Mouse (Mus musculus): ENCODE measurements around the gene Golm1. TPM values are rescaled to one million over a fixed set of nuclear protein-coding genes. Genes with fewer than 3 reads are reported as not detected.

The Golm1 gene
- total RNA-seq, 2 experiments from 2014 or later = 18.5 to 22.7 TPM

DNA sequence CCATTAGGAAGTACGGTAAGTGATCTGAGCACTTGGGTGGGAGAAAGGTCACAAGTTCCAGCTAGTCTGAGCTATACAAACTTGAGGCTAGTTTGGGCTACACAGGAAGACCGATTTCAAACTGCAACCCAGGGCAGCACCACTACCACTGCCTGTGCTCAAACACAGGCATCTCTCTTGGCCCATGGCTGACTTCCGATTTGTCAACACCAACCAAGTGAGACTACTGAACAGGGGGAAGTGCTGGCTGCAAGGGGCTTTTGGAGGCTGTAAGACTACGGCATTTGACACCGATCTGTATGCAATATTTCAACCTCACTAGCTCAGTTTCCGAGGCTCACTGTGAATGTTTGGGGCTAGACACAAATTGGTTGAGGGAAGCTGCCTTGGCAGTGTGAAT lies 28.1 kb downstream of the Golm1 start:
- no peak for DNase-seq (ENCODE audit: low spot score in 2 of 2)

DNA sequence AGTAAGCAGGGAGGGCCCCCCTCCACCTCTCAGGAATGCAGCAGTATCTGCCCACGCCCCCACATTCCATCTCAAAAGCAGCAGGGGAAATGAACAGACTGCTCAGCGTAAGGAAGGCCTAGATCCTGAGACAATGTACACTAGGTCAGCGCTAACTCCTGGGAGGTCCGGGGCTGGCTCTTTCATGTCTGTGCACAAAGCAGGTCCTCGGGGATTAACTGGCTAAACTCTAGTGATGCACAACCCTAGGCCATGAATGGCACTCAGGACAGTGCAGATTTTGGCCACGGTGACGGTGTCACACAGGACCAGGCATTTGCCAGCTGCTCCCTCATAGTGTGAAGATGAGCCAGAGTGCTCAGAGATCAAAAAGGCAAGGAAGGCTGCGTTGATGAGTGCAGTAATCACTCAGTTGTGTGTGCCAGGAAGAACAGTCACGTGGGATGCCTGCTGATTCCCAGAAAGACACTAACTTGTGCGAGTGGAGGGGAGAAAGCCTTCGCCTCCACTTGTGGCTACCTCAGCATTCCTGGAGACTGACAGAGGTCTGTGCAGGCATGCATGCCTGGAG lies 28.9 kb downstream of the Golm1 start:
- no peak for DNase-seq (ENCODE audit: low spot score in 2 of 2)

DNA sequence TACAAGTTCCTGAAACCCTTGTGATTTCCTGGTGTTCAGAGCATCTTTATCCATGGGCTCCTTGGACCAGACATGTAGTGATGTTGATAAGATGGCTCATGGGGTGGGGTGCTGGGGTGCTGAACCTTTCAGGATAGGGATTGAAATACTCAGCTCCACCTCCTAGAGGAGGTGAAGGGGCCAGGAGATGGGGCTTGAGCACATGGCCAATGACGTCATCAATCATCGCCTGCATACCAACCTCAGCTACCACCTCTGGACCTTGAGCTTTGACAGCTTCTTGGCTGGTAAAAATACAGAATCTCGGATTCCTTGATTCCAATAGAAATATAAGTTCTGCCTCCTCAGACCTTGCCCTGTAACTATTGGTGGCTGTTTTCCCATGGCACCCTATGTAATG lies 30.1 kb downstream of the Golm1 start:
- no peak for DNase-seq (ENCODE audit: low spot score in 2 of 2)

DNA sequence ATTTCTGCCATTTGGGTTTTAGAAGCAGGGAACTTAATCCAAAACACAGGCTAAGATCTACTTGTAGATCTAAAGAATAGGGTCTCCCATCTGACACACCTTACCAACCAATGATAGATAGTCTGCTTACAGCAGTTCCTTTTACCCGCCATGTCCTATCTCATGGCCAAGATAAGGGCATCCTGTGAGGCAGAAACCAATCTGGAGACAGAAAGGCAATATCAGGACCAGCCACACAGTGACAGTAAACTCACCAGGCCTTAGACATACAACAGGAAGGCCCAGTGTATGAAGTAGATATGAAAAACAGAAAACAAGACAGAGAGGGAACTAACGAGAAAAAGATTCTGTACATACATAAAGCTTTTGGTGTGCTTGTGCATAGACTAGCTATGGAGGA lies 32.8 kb downstream of the Golm1 start:
- no peak for DNase-seq (ENCODE audit: low spot score in 2 of 2)

DNA sequence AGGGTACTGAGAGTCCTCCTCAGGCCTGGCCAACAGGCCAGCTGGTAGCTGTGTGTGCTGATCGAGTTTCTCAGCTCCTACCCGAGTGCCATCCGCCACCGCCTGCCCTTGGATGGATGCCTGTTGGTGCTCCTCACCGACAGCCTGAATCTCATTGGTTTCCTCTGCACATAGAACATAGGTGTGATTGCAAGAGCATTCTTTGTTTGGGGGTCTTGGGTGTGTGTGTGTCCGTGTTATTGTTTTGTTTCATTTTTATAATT lies 35.5 kb downstream of the Golm1 start:
- no peak for DNase-seq (ENCODE audit: low spot score in 2 of 2)

DNA sequence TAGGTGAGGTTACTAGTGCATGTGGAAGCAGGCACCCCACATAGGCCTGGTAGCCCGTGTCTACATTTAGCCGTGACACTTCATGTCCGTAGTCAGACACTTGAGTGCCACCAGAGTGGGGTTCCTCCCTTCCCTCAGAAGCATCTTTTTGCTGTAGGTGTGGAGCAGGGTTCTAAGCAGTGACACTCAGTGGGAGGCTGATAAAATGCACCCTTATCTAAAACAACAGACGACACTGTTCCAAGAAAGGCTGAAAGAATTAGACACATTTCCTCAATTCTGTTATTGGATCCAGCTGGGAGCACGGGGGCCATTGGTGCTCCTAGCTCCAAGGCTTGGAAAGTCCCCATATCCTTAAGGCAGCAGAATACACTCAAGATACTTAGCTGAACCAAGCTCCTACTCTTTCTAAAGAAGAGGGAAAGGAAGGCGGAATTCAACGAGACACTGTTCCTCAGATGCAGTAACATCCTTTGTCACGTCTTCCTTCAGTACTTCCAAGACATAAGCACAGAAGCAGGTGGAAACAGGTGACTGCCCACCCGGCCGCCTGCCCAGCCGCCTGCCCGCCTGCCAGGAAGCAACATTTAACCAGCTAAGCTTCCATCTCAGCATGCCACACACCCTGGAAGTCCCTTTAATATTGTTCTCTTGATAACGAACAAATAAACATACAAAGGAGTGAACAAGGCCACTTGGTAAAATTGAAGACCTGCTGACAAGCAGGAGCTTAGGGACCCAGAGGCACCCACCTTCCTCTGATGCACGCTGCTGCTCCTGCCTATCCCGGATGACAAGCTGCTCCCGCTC lies 36.0 kb downstream of the Golm1 start:
- DNase-seq (ENCODE audit: low spot score in 2 of 2) = no peak

DNA sequence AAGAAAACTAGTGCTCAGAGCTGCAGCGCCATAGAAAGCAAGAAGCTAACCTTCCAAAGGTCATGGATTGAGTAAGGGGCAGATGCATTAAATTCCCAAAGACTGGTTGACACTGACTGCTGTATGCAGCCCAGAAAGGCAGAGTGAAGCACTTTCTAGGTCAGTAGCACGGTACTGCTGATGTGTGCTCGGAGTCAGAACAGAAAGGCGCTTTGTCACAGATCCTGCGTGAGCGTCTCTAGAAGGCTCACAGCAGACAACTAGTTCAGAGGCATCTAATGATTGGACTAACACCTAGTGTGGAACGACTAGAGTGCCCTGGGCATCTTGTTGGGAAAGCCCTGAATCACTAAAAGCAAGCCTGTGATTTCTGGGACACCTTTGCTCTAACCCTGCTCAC lies 37.8 kb downstream of the Golm1 start:
- no peak for DNase-seq (ENCODE audit: low spot score in 2 of 2)

DNA sequence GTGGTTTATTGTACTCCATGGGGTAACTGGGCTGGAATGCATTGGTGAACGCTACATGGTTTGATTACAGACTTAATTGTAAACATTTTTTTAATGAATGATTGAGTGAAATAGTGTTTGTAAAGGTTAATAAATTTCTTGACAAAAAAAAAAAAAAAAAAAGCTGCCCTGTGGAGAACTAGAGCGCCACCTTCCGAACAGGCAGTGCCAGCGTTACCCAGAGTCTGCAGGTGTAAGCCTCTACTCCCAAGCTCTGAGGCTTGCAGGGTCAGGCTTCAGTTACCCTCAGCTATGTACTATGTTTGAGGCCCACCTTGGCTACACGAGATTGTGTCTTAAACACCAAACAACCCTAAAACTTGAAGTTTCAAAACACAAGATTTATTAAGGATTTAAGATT lies 41.0 kb downstream of the Golm1 start:
- DNase-seq (ENCODE audit: low spot score in 2 of 2) = no peak

DNA sequence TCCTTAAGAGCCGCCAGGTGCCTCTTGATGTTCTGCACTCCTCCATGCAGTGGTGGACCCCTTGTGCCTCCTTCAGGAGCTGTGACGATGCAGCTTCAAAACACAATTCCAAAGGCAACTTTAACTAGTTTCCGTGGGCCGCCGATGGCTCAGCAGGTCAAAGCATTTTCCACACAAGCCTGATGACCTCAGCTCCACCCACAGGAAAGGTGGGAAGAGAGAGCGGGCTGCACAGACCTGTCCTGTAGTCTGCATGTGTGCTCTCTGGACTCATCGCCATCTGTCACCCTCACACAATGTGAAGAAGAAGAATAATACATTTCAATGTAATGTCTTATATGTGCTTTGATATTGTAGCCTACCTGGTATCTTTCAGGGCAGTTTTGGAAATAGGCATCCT lies 48.9 kb downstream of the Golm1 start:
- DNase-seq (ENCODE audit: low spot score in 2 of 2) = no peak

DNA sequence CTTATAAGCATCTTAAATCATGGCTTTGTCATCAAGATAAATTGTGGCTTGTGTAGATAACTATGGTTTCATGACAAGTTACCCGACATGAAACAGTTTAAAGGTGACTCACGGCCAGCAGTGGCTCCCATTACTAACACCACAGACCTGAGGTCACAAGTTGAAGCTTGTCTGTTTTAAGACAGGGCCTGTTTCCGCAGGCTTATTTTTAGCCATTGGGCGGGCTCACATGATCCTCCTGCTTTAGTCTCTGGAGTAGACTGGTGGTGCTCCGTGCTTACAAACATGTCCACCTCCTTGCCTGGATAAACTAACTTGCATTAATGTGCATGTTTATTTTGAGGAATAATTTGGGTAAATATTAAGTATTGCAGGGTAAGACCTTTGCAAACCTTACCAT lies 50.7 kb downstream of the Golm1 start:
- DNase-seq (ENCODE audit: low spot score in 2 of 2) = no peak

DNA sequence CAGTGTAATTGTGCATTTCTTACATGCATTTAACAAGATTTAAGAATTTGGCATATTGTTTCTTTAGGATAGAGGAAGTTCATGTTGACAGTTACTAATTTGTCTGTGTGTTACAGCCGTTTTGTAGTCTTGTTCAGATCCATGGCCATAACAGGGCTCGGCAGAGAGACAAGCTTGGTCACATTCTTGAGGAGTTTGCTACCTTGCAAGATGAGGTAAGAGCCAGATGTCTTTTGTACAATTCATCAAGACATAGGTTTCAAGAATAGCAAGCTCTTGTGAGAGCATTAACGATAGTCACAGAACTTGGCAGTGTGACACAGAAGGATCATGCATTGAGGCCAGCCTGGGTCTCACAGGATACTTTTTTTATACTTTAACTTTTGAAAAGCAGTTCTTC lies 51.2 kb downstream of the Golm1 start:
- no peak for DNase-seq (ENCODE audit: low spot score in 2 of 2)

DNA sequence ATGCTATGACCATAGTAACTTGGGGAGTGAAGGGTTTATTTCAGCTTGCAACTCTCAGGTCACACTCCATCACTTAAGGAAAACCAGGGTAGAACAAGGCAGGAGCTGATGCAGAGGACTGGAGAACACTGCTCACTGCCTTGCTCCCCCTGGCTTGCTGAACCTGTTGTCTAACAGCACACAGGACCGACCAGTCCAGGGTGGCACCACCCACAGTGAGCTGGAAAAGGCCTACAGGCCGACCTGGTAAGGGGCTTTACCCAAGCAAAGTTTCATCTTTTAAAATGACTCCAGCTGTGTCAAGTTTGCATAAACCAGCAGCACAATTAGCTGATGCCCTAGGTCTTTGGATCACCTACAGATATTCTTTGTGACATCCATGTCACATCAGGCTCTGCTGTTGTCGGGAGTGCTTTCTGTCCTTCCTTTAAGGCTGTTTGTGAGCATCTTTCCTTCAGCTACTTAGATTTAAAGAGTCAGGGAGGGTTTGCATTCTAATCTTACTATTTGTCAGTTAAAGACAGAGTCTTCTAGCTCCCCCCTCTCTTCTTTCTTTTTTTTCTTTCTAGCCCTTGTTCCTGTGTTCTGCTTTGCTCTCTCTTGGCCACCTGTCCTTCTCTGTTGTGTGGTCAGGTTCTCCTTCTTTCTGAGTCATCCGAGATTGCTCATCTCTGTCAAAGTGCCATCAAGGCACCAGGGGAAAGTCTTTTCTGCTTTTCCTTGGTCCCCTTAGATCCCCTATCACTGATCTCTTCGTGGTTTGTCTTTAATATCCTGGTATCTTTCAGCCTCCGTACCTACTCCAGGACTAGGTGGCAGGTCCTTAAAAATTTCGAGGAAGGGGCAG lies 53.7 kb downstream of the Golm1 start:
- no peak for DNase-seq (ENCODE audit: low spot score in 2 of 2)

DNA sequence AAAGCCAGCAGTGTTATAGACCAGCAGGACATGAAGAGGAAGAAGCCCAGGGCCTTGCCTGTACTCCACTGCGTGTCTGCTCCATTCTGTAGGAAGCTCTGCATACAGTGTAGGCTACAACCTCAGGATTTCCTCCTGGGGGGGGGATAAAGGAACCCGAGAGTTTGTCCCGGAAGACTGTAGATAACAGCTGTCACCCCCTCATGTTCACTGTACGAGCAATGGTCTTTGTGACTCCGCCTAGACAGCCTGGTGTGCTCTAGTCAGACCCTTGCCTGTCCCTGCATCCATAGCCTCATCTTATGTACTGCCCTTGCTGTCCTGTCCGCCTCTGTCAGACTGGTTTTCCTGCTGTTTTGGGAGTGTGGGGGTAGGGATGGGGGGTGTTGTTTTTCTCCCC lies 57.1 kb downstream of the Golm1 start:
- DNase-seq (ENCODE audit: low spot score in 2 of 2) = no peak

DNA sequence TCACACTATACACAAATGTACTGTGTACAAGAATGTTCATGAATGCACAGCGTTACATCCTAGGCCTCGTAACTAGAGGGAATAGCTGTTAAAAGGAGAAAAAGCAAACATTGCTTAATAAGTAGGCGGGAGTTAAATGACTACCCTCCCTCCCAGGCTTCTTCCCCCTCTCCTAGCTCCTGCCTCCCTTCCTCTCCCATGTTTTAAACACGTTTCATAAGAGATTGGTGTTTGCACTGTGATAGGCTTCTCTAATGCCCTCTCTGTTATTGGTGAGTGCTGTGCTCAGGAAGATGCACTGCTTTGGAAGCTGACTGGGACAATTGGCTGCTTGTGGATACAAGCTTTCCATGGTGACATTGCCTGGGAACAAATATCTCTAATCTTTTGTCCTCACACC lies 60.1 kb downstream of the Golm1 start:
- DNase-seq (ENCODE audit: low spot score in 2 of 2) = no peak

DNA sequence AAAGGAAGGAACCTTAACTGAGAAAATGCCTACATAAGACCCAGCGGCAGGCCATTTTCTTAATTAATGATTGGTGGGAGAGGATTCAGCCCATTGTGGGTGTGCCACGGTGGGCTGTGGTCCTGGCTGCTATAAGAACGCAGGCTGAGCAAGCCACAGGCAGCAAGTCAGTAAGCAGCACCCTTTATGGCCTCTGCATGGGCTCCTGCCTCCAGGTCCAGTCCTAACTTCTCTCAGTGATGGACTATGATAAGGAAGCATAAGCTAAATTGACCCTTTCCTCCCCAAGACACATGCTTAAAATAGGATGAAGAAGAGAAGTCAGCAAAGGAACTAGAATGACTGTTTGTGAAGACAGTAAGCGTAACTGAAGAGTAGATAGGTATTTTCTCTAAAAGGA lies 60.5 kb downstream of the Golm1 start:
- no peak for DNase-seq (ENCODE audit: low spot score in 2 of 2)

DNA sequence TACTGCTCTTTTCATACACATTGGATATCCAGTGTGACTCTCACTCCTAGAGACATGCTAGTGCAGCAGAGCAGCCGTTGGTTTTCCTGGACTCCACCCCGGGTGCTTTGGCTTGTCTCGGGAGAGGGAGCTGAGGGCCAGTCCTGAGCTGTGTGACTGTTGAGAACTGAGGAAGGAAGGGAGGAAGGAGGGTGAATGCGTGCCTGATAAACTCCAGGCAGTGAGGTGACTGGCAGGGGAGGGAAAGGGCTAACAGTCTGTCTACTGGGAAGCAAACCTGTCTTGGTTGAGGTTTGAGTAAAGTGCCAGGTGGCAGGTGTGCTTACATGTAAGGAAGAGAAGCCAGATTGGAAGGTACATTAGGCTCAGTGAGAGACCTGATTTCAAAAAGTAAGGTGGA lies 61.7 kb downstream of the Golm1 start:
- DNase-seq (ENCODE audit: low spot score in 2 of 2) = no peak

DNA sequence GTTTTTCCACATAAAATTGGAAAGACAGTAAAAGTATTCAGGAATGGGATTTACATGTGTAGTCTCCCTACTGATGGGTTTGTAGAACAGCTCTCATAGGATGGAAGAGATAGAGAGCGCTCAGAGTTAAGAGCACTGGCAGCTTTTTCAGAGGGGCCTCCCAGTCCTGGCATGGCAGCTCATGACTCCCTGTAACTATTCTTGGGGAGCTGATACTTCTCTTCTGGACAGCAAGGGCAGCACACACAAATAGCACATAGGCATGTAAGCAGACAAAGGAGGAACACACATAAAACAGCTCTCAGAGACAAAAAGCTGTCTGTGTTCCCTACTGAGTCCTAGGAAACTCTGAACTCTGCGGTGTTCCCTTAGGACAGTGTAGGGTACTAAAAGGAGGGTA lies 65.2 kb downstream of the Golm1 start:
- DNase-seq (ENCODE audit: low spot score in 2 of 2) = no peak

DNA sequence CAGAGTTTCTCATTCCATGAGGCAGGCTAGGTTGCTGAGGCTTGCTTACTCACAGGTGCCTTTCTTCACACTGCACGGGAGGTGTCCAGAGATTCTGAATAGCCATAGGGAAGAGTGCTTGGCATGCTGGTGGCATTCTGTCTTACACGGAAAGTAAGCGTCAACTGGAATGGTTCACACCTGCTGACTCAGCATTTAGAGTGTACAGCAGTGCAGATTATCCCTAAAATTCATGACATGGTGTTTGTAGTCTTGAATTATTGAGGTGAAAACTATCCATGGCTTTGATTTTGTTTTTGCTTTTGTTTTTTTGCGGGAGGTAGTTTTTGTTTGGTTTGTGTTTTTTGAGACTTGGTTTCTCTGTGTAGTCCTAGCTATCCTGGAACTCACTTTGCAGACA lies 65.7 kb downstream of the Golm1 start:
- no peak for DNase-seq (ENCODE audit: low spot score in 2 of 2)

DNA sequence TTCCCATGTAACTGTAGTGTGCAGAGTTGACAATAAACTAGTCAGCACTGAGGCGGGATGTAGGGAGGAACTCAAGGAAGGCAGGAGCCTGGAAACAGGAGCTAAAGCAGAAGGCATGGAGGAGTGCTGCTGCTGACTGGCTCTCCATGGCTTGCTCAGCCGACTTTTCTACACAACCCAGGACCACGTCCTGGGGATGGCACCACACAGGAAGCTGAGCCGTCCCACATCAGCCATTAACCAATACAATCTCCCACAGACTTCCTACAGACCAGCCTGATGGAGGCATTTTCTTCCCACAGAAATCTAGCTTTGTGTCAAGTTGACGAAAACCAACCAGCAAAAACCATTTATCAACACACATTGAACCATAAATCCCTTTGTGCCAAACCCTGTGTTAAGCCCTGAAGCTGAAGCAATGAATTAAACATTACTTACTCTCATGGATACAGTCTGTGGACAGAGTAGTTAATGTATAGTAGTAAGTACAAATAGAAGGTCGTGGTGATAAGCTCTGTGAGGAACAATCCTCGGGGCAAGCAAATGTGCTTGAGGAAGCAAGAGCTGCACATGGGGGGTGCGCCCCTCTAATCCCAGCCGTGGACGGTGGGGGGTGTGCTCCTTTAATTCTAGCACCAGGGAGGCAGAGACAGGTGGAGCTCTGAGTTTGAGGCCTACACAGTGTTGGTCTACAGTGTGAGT lies 70.2 kb downstream of the Golm1 start:
- DNase-seq (ENCODE audit: low spot score in 2 of 2) = no peak

DNA sequence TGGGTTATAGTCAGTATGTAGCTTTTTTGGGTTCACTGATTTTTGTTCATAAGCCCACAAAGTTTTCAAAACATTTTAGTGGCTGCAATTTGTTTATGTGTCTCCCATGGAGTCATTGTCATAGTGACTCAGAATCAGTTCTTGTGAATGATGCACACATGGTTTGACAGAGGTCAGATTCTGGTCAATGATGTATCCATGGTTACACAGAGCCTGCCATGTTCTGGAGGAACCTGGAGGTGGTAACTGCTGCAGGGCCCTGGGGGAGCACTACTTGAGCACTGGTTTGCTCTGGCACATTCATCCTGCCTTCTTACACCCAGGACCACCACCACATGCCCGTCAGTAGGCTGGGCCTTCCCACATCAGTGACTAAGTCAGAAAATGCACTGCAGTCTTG lies 71.1 kb downstream of the Golm1 start:
- no peak for DNase-seq (ENCODE audit: low spot score in 2 of 2)

DNA sequence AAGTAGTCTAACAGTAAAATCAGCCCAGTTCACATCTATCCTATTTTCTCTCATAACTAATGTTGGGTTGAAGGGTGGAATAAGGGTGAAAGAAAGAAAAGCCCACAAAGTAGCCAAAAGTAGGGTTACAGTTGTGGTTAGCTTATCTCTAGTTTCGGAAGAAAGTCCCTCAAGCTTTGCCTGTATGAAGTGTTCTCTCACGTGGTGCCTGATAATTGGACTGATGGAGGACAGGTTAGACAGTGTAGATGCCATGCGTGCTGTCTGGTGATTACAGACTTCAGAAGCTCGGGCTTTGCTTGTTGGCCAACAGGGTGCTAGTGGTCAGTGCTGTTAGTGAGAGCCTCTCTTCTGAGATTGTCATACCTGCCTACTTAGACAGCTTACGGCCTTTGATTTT lies 72.5 kb downstream of the Golm1 start:
- no peak for DNase-seq (ENCODE audit: low spot score in 2 of 2)

DNA sequence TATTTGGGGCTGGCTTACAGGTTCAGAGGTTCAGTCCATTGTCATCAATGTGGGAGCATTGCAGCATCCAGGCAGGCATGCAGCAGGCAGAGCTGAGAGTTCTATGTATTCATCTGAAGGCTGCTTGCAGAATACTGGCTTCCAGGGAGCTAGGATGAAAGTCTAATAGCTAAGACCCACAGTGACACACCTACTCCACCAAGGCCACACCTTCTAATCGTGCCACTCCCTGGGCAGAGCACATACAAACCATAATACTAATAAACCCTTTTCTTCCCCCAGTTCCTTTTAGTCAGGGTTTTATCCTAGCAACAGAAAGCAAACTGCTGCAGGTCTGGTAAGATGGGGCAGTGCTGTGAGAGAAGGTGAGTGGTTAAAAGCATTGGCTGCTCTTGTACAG lies 83.0 kb downstream of the Golm1 start:
- DNase-seq (ENCODE audit: low spot score in 2 of 2) = no peak

Data from adrenal gland, postnatal 4 days (tissue).